Mouse (Mus musculus): ENCODE results near the gene Fbxo34. TPM values are rescaled to one million over a fixed set of nuclear protein-coding genes. Genes with fewer than 3 reads are reported as not detected.

The Fbxo34 gene
- total RNA-seq, 1 experiment from 2014 or later: 26.4 TPM

GRCm38 (mm10) chr14:47465468-47466175 is 15.4 kb downstream of the Fbxo34 start:
- ATAC-seq (replicated peaks; ENCODE audit: insufficient number of reproducible peaks, low FRiP score, low TSS enrichment, poor library complexity, severe bottlenecking): no peak

GRCm38 (mm10) chr14:47472359-47472742 is 22.1 kb downstream of the Fbxo34 start:
- peak; percentile 88 for ATAC-seq (replicated peaks; ENCODE audit: insufficient number of reproducible peaks, low FRiP score, low TSS enrichment, poor library complexity, severe bottlenecking)

- peak; percentile 78 for ATAC-seq (replicated peaks; ENCODE audit: insufficient number of reproducible peaks, low FRiP score, low TSS enrichment, poor library complexity, severe bottlenecking)
Measured at GRCm38 (mm10) chr14:47472743-47473546, 22.7 kb downstream of the Fbxo34 start.

GRCm38 (mm10) chr14:47473891-47474290 is 23.7 kb downstream of the Fbxo34 start:
- no peak for ATAC-seq (replicated peaks; ENCODE audit: insufficient number of reproducible peaks, low FRiP score, low TSS enrichment, poor library complexity, severe bottlenecking)

- ATAC-seq (replicated peaks; ENCODE audit: insufficient number of reproducible peaks, low FRiP score, low TSS enrichment, poor library complexity, severe bottlenecking): no peak
Measured at GRCm38 (mm10) chr14:47474571-47475254, 24.5 kb downstream of the Fbxo34 start.

GRCm38 (mm10) chr14:47476266-47476665 is 26.0 kb downstream of the Fbxo34 start:
- no peak for ATAC-seq (replicated peaks; ENCODE audit: insufficient number of reproducible peaks, low FRiP score, low TSS enrichment, poor library complexity, severe bottlenecking)

- no peak for ATAC-seq (replicated peaks; ENCODE audit: insufficient number of reproducible peaks, low FRiP score, low TSS enrichment, poor library complexity, severe bottlenecking)
Measured at GRCm38 (mm10) chr14:47477711-47478110, 27.5 kb downstream of the Fbxo34 start.

GRCm38 (mm10) chr14:47482200-47482599 is 32.0 kb downstream of the Fbxo34 start:
- ATAC-seq (replicated peaks; ENCODE audit: insufficient number of reproducible peaks, low FRiP score, low TSS enrichment, poor library complexity, severe bottlenecking): no peak

GRCm38 (mm10) chr14:47483099-47483498 is 32.9 kb downstream of the Fbxo34 start:
- ATAC-seq (replicated peaks; ENCODE audit: insufficient number of reproducible peaks, low FRiP score, low TSS enrichment, poor library complexity, severe bottlenecking): no peak

- ATAC-seq (replicated peaks; ENCODE audit: insufficient number of reproducible peaks, low FRiP score, low TSS enrichment, poor library complexity, severe bottlenecking): no peak
Measured at GRCm38 (mm10) chr14:47488732-47489131, 38.5 kb downstream of the Fbxo34 start.

GRCm38 (mm10) chr14:47489310-47490097 is 39.3 kb downstream of the Fbxo34 start:
- ATAC-seq (replicated peaks; ENCODE audit: insufficient number of reproducible peaks, low FRiP score, low TSS enrichment, poor library complexity, severe bottlenecking): no peak

GRCm38 (mm10) chr14:47490732-47491131 is 40.5 kb downstream of the Fbxo34 start:
- no peak for ATAC-seq (replicated peaks; ENCODE audit: insufficient number of reproducible peaks, low FRiP score, low TSS enrichment, poor library complexity, severe bottlenecking)

- ATAC-seq (replicated peaks; ENCODE audit: insufficient number of reproducible peaks, low FRiP score, low TSS enrichment, poor library complexity, severe bottlenecking): no peak
Measured at GRCm38 (mm10) chr14:47493592-47494361, 43.6 kb downstream of the Fbxo34 start.

- no peak for ATAC-seq (replicated peaks; ENCODE audit: insufficient number of reproducible peaks, low FRiP score, low TSS enrichment, poor library complexity, severe bottlenecking)
Measured at GRCm38 (mm10) chr14:47495951-47496350, 45.7 kb downstream of the Fbxo34 start.

GRCm38 (mm10) chr14:47497166-47497565 is 46.9 kb downstream of the Fbxo34 start:
- no peak for ATAC-seq (replicated peaks; ENCODE audit: insufficient number of reproducible peaks, low FRiP score, low TSS enrichment, poor library complexity, severe bottlenecking)

GRCm38 (mm10) chr14:47498632-47499031 is 48.4 kb downstream of the Fbxo34 start:
- ATAC-seq (replicated peaks; ENCODE audit: insufficient number of reproducible peaks, low FRiP score, low TSS enrichment, poor library complexity, severe bottlenecking): no peak

- no peak for ATAC-seq (replicated peaks; ENCODE audit: insufficient number of reproducible peaks, low FRiP score, low TSS enrichment, poor library complexity, severe bottlenecking)
Measured at GRCm38 (mm10) chr14:47504036-47504435, 53.8 kb downstream of the Fbxo34 start.

GRCm38 (mm10) chr14:47506676-47507075 is 56.5 kb downstream of the Fbxo34 start:
- ATAC-seq (replicated peaks; ENCODE audit: insufficient number of reproducible peaks, low FRiP score, low TSS enrichment, poor library complexity, severe bottlenecking): no peak
